Mouse (Mus musculus) limb, embryonic 13.5 days (tissue): ENCODE data around the gene Pbx2. TPM values are rescaled to one million over a fixed set of nuclear protein-coding genes. Genes with fewer than 3 reads are reported as not detected.
A peak's percentile ranks its signal among the peaks of the same experiment; 100 is the strongest.

ENCODE experiments used
- ATAC-seq: fragments of 200-750 bp; cut with Nextera tagmentation; 2 replicates; pipeline ENCODE4 v1.8.0; 2017; ENCODE audit warnings: low read depth, moderate number of reproducible peaks, moderate TSS enrichment; ENCODE audit not compliant: low FRiP score
- H3K27ac ChIP-seq: fragments of 300-500 bp; sonication (generic); 2 replicates; pipeline ENCODE4 v1.5.1; 2015; ENCODE audit warnings: inconsistent platforms, mild to moderate bottlenecking, moderate library complexity
- H3K27me3 ChIP-seq: fragments of 300-500 bp; sonication (generic); 2 replicates; pipeline ENCODE4 v1.6.1; 2015; ENCODE audit warnings: mild to moderate bottlenecking, inconsistent platforms
- H3K36me3 ChIP-seq: fragments of 300-500 bp; sonication (generic); 2 replicates; pipeline ENCODE4 v1.6.1; 2015; ENCODE audit warnings: inconsistent platforms, mild to moderate bottlenecking, moderate library complexity
- H3K4me1 ChIP-seq: fragments of 300-500 bp; sonication (generic); 2 replicates; pipeline ENCODE4 v1.6.1; 2015; ENCODE audit warnings: inconsistent platforms
- H3K4me2 ChIP-seq: fragments of 300-500 bp; sonication (generic); replicated peaks from 2 replicates; pipeline ENCODE4 v1.6.1; 2015; ENCODE audit warnings: inconsistent platforms, mild to moderate bottlenecking, moderate library complexity
- H3K4me3 ChIP-seq: fragments of 300-500 bp; sonication (generic); 2 replicates; pipeline ENCODE4 v1.5.1; 2015; ENCODE audit warnings: moderate library complexity, mild to moderate bottlenecking, inconsistent platforms
- H3K9ac ChIP-seq: fragments of 300-500 bp; sonication (generic); 2 replicates; pipeline ENCODE4 v1.6.1; 2015; ENCODE audit warnings: mild to moderate bottlenecking, inconsistent platforms
- H3K9me3 ChIP-seq: fragments of 300-500 bp; sonication (generic); 2 replicates; pipeline ENCODE4 v1.6.1; 2016; ENCODE audit warnings: inconsistent platforms
- WGBS: fragments of 180-500 bp; shearing (Covaris S2); methylation state at CpG from one replicate; pipeline ENCODE4 v1.1.7; 2015; 5-methylcytosine and 5-hydroxymethylcytosine counted together
- polyA plus RNA-seq: library from polyadenylated mRNA; unstranded; fragments of >200 nt; fragmentation: Nextera tagmentation; extraction: Ambion mirVana; gene quantifications from 2 replicates; pipeline ENCODE4 v1.2.1, GENCODE M21; 2015

Gene Pbx2
- polyA plus RNA-seq, 1 experiment from 2014 or later, result 18.9 TPM

GRCm38 (mm10) chr17:34562595-34562994 lies 28.5 kb upstream of the Pbx2 start:
- Histone ChIP-seq H3K4me1 (peaks cover 20% of the 10 kb centered on the region), H3K27ac (no peak overlapping the region), H3K36me3 (no peaks in the 10 kb centered on the region), H3K4me3 (no peak overlapping the region), H3K27me3 (peaks cover 5% of the 10 kb centered on the region; the same call in 1 of the 2 replicates), H3K9ac (no peak overlapping the region), H3K9me3 (no peaks in the 10 kb centered on the region), H3K4me2 (no peak overlapping the region)
- 69% methylated on average over 3 of the region's 3 CpGs for WGBS
- no peak for ATAC-seq

- no peak for ATAC-seq
- WGBS, result 71% methylated on average over 11 of the region's 11 CpGs
Observed at GRCm38 (mm10) chr17:34563354-34563753, 27.7 kb upstream of the Pbx2 start.

GRCm38 (mm10) chr17:34564003-34564421 lies 27.1 kb upstream of the Pbx2 start, which contains the start of gene Notch4:
Gene Notch4, plus strand, starts transcription at chr17:34564268.
- 7% methylated on average over 6 of the region's 6 CpGs for WGBS
- peaks cover 20% of the 10 kb centered on the region for H3K4me1 ChIP-seq
- no peaks in the 10 kb centered on the region for H3K9me3 ChIP-seq
- no peaks in the 10 kb centered on the region for H3K36me3 ChIP-seq
- no peak within 1 kb of the TSS; the same call in 1 of the 2 replicates for H3K4me3 ChIP-seq
- peak; percentile 26; the same call in 1 of the 2 replicates for ATAC-seq
- 0 out of 2 replicates have a peak within 1 kb of the TSS, but pooled peaks have one; percentile 39 for H3K9ac ChIP-seq
- H3K27ac ChIP-seq, result peak within 1 kb of the TSS; percentile 12; the same call in 1 of the 2 replicates
- peak within 1 kb of the TSS; percentile 30 for H3K4me2 ChIP-seq
- peaks cover 10% of the 10 kb centered on the region; the same call in 1 of the 2 replicates for H3K27me3 ChIP-seq

More at GRCm38 (mm10) chr17:34563354-34563753, 27.7 kb upstream of the Pbx2 start:
- Histone ChIP-seq H3K4me2 (no peak overlapping the region), H3K27ac (no peak overlapping the region), H3K9me3 (no peaks in the 10 kb centered on the region), H3K4me3 (no peak overlapping the region), H3K36me3 (no peaks in the 10 kb centered on the region), H3K27me3 (peaks cover 7% of the 10 kb centered on the region; the same call in 1 of the 2 replicates), H3K9ac (no peak overlapping the region), H3K4me1 (peaks cover 20% of the 10 kb centered on the region)

- Histone ChIP-seq H3K9me3 (no peaks in the 10 kb centered on the region), H3K27ac (no peak overlapping the region), H3K36me3 (no peaks in the 10 kb centered on the region), H3K4me1 (peaks cover 20% of the 10 kb centered on the region), H3K4me3 (no peak overlapping the region), H3K27me3 (peaks cover 10% of the 10 kb centered on the region; the same call in 1 of the 2 replicates), H3K9ac (0 out of 2 replicates have a peak overlapping the region, but pooled peaks have one; percentile 15), H3K4me2 (peak overlapping the region; percentile 30)
- 24% methylated on average over 3 of the region's 3 CpGs for WGBS
- no peak for ATAC-seq
Observed at GRCm38 (mm10) chr17:34564796-34565195, 26.3 kb upstream of the Pbx2 start.

GRCm38 (mm10) chr17:34567311-34567710 lies 23.8 kb upstream of the Pbx2 start:
- no peak overlapping the region for H3K4me2 ChIP-seq
- H3K4me3 ChIP-seq, result no peak overlapping the region
- no peak for ATAC-seq
- H3K9ac ChIP-seq, result no peak overlapping the region
- 62% methylated on average over 9 of the region's 9 CpGs for WGBS
- peaks cover 20% of the 10 kb centered on the region for H3K4me1 ChIP-seq
- H3K27ac ChIP-seq, result no peak overlapping the region
- peaks cover 10% of the 10 kb centered on the region; the same call in 1 of the 2 replicates for H3K27me3 ChIP-seq
- H3K36me3 ChIP-seq, result no peaks in the 10 kb centered on the region
- no peaks in the 10 kb centered on the region for H3K9me3 ChIP-seq

- no peak overlapping the region for H3K27ac ChIP-seq
- H3K27me3 ChIP-seq, result peaks cover 10% of the 10 kb centered on the region; the same call in 1 of the 2 replicates
- H3K4me2 ChIP-seq, result no peak overlapping the region
- no peak overlapping the region for H3K4me3 ChIP-seq
- H3K9me3 ChIP-seq, result no peaks in the 10 kb centered on the region
- H3K36me3 ChIP-seq, result no peaks in the 10 kb centered on the region
- H3K9ac ChIP-seq, result no peak overlapping the region
- peaks cover 20% of the 10 kb centered on the region for H3K4me1 ChIP-seq
- 80% methylated on average over 13 of the region's 13 CpGs for WGBS
- ATAC-seq, result no peak
Observed at GRCm38 (mm10) chr17:34568421-34568820, 22.6 kb upstream of the Pbx2 start.

GRCm38 (mm10) chr17:34569919-34570318 lies 21.1 kb upstream of the Pbx2 start:
- H3K4me3 ChIP-seq, result no peak overlapping the region
- peaks cover 10% of the 10 kb centered on the region; the same call in 1 of the 2 replicates for H3K27me3 ChIP-seq
- no peak overlapping the region for H3K27ac ChIP-seq
- no peaks in the 10 kb centered on the region for H3K9me3 ChIP-seq
- no peak overlapping the region for H3K9ac ChIP-seq
- no peak overlapping the region for H3K4me2 ChIP-seq
- 73% methylated on average over 4 of the region's 4 CpGs for WGBS
- no peak for ATAC-seq
- peaks cover 8% of the 10 kb centered on the region for H3K4me1 ChIP-seq
- no peaks in the 10 kb centered on the region for H3K36me3 ChIP-seq

- Histone ChIP-seq H3K4me3 (no peak overlapping the region), H3K9me3 (no peaks in the 10 kb centered on the region), H3K27me3 (peaks cover 10% of the 10 kb centered on the region; the same call in 1 of the 2 replicates), H3K4me2 (no peak overlapping the region), H3K27ac (no peak overlapping the region), H3K9ac (no peak overlapping the region), H3K36me3 (no peaks in the 10 kb centered on the region), H3K4me1 (peaks cover 11% of the 10 kb centered on the region)
- WGBS, result 12% methylated on average over 5 of the region's 5 CpGs
- ATAC-seq, result no peak
Observed at GRCm38 (mm10) chr17:34571875-34572274, 19.2 kb upstream of the Pbx2 start.

GRCm38 (mm10) chr17:34572361-34572760 lies 18.7 kb upstream of the Pbx2 start:
- H3K36me3 ChIP-seq, result no peaks in the 10 kb centered on the region
- H3K4me2 ChIP-seq, result no peak overlapping the region
- H3K4me1 ChIP-seq, result peaks cover 7% of the 10 kb centered on the region
- ATAC-seq, result no peak
- 14% methylated on average over 15 of the region's 15 CpGs for whole genome bisulfite sequencing
- H3K9me3 ChIP-seq, result no peaks in the 10 kb centered on the region
- H3K4me3 ChIP-seq, result no peak overlapping the region
- peaks cover 7% of the 10 kb centered on the region; the same call in 1 of the 2 replicates for H3K27me3 ChIP-seq
- no peak overlapping the region for H3K9ac ChIP-seq
- no peak overlapping the region for H3K27ac ChIP-seq

GRCm38 (mm10) chr17:34576577-34576976 lies 14.5 kb upstream of the Pbx2 start:
- no peaks in the 10 kb centered on the region for H3K9me3 ChIP-seq
- H3K4me1 ChIP-seq, result peaks cover 7% of the 10 kb centered on the region
- no peak overlapping the region for H3K9ac ChIP-seq
- no peak overlapping the region for H3K4me2 ChIP-seq
- 56% methylated on average over 5 of the region's 5 CpGs for WGBS
- no peaks in the 10 kb centered on the region for H3K36me3 ChIP-seq
- ATAC-seq, result no peak
- H3K27ac ChIP-seq, result no peak overlapping the region
- no peaks in the 10 kb centered on the region for H3K27me3 ChIP-seq
- H3K4me3 ChIP-seq, result no peak overlapping the region

GRCm38 (mm10) chr17:34578070-34578469 lies 13.0 kb upstream of the Pbx2 start:
- Histone ChIP-seq H3K4me2 (no peak overlapping the region), H3K9ac (no peak overlapping the region), H3K4me1 (peaks cover 7% of the 10 kb centered on the region), H3K9me3 (no peaks in the 10 kb centered on the region), H3K36me3 (no peaks in the 10 kb centered on the region), H3K4me3 (no peak overlapping the region), H3K27ac (no peak overlapping the region), H3K27me3 (no peaks in the 10 kb centered on the region)
- WGBS, result 83% methylated on average over 3 of the region's 3 CpGs
- ATAC-seq, result no peak

- no peak overlapping the region for H3K27ac ChIP-seq
- no peak overlapping the region for H3K9ac ChIP-seq
- no peak overlapping the region for H3K4me3 ChIP-seq
- H3K27me3 ChIP-seq, result no peaks in the 10 kb centered on the region
- WGBS, result 86% methylated on average over 12 of the region's 12 CpGs
- no peaks in the 10 kb centered on the region for H3K9me3 ChIP-seq
- no peak for ATAC-seq
- peaks cover 9% of the 10 kb centered on the region for H3K4me1 ChIP-seq
- H3K36me3 ChIP-seq, result no peaks in the 10 kb centered on the region
- no peak overlapping the region for H3K4me2 ChIP-seq
Observed at GRCm38 (mm10) chr17:34582528-34582927, 8.5 kb upstream of the Pbx2 start.

GRCm38 (mm10) chr17:34583397-34583796 lies 7.7 kb upstream of the Pbx2 start:
- no peak for ATAC-seq
- no peak overlapping the region for H3K27ac ChIP-seq
- H3K4me3 ChIP-seq, result no peak overlapping the region
- no peaks in the 10 kb centered on the region for H3K9me3 ChIP-seq
- H3K9ac ChIP-seq, result no peak overlapping the region
- WGBS, result 64% methylated on average over 7 of the region's 7 CpGs
- H3K27me3 ChIP-seq, result no peaks in the 10 kb centered on the region
- H3K36me3 ChIP-seq, result no peaks in the 10 kb centered on the region
- H3K4me1 ChIP-seq, result peaks cover 16% of the 10 kb centered on the region
- no peak overlapping the region for H3K4me2 ChIP-seq
